Mouse (Mus musculus): ENCODE data around the gene Carmil1.
"Not testable (repeated sequence)": the region's sequence is repeated elsewhere in the genome, so short reads cannot be mapped to it uniquely, and the experiment has no call there.

Carmil1 gene

DNA sequence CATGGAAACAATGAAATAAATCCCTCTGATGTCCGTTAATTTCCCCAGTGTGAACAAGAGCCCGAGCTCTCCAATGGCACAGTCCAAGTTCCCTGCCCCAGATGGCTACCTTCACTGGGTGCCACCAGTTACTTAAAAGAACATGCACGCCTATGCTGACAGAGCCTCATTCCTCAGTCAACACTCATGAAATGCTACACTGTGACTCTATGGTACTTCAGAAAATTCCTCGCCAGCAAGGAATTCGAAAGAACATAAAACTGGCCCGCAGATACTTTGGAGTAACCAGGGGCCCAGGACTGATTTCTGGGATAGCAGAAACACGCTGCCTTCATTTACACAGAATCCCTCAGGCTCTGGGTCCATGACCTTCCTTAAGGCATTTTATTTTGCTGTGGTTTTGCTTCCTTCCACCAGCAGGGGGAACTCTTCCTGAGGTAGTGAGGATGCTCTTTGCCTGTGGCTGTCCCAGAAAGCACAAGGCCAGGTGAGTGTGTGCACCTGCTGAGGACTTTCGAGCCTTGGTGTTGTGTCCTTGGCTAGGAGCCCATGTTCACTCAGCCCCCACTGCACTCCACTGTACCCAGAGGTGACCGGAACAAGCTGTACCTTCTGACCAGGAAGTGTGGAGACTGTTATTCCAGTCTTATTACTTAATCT lies 167.8 kb downstream of the Carmil1 start:
- peak; percentile 61; the same call in 1 of the 2 replicates for ATAC-seq (ENCODE audit: insufficient number of reproducible peaks, low FRiP score, low TSS enrichment)

DNA sequence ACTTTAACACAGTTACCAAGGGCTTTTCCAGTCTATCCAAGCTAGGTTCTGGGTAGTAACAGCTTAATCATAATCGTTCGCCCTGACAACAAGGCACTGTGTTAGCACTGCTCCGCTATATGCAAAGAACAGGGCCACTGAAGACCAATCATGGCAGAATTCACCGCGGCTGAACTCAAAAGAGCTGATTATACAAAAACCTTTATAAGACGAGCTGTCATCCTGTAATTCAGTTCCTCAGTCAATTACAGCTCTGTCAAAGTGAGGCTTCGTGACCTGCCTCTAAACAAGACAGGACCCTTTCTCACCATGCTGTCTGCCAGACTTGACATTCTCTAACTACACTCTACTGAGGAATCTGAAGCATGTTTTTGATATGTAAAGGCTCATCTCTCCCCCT lies 170.3 kb downstream of the Carmil1 start:
- no peak for ATAC-seq (ENCODE audit: insufficient number of reproducible peaks, low FRiP score, low TSS enrichment)

DNA sequence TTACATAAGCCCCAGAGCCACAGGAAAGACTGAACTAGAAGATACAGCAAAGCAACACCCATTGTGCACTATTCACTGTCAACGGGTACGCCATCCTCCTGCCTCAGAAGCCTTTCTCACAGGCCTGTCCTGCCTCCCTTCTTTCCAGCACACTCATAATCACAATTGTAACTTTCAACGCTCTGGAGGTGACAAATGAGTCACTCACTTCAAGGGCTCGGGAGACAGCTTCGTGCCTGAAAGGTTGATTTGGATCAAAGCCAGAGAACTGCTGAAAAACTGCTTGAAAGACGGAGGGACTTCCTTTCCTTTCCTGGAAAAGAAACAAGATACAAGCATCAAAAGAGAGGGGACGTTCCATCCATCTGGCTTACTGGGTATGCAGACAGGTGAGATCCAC lies 172.3 kb downstream of the Carmil1 start:
- no peak for ATAC-seq (ENCODE audit: insufficient number of reproducible peaks, low FRiP score, low TSS enrichment)

DNA sequence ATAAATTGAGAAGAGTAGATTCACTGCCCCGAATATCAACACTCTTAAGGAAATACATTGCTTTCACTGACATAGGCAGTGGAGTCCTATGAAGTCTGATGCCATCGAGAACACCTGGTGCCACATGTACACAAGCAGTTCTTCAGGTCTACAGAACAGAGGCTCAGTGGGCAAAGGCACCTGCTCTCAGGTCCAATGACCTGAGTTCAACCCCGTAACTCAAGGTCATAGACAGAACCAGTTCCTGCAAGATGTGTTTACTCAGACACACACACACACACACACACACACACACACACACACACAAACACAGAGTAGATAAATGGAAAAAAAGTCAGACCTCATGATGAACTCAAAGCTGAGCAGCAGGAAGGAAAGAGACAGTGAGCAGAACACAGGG lies 173.5 kb downstream of the Carmil1 start:
- ATAC-seq (ENCODE audit: insufficient number of reproducible peaks, low FRiP score, low TSS enrichment): no peak

DNA sequence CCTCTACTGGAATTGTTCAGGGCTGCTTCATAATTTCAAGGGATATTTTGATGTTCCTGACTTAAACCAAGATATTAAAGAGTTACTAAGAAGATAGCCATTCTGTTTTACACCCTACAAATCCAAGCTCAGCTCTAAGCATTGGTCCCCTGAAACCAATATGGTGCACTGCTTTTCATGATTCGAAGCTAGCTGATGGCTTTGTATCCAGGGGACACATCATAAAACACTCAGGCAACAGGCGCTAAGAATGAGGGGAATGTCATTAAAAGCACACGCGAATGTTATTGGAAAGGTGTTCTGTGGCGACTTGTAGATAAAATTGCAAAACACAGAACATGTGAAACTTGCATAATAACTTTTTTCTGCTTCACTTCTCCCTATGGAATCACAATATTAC lies 174.8 kb downstream of the Carmil1 start:
- no peak for ATAC-seq (ENCODE audit: insufficient number of reproducible peaks, low FRiP score, low TSS enrichment)

DNA sequence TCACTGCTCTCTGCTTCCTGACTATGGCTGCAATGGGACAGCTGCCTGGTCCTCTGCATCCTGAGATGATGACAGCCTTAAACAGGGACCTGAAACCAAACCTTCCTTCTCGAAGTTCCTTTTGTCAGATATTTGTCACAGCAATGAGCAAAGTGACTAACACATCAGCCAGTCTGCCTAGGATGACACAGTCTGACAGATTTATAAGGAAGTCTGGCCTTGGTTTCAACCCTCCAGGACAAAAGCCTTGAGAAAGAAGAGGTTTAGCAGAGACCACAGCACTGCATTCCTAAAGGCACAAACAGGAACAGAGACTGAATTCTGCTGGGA lies 175.3 kb downstream of the Carmil1 start:
- no peak for ATAC-seq (ENCODE audit: insufficient number of reproducible peaks, low FRiP score, low TSS enrichment)

DNA sequence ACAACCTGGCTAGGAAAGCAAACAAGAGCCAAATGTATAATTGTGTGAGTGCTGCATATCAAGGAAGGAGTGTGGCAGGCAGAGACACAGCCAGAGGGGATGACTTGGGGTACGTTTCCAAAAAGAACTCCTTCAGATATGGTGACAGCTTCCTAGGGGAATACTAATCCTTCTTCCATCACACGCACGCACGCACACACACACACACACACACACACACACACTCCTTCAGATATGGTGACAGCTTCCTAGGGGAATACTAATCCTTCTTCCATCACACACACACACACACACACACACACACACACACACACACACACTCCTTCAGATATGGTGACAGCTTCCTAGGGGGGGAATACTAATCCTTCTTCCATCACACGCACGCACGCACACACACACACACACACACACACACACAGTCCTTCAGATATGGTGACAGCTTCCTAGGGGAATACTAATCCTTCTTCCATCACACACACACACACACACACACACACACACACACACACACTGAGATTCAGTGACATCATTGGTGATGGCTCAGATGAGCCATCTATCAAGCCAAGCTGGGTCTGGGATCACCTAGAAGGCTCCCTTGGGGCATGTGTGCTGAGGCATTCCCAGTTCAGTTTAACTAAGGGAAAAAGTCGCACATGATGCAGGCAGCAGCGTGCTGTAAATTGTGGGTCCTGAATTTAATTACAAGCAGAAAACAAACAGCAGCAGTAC lies 175.8 kb downstream of the Carmil1 start:
- not testable (repeated sequence) for ATAC-seq (ENCODE audit: insufficient number of reproducible peaks, low FRiP score, low TSS enrichment)

DNA sequence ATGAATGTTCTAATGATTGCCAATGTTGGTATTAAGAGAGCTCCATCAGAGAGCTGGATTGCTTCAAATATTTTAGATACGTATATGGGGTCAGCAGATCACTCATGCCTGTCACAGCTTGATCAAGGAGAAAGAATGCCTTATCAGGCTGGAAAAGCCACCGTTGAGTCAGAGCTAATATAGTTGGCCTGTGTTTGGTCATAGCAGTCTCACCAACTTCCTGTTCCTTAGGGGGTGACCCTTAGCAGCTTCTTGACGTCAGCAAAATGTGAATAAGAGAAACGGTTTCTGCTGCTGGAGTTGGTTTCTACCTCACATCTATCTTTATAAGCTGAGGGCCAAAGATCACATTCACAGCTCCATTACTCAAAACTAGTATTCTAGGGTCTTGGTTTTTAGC lies 176.6 kb downstream of the Carmil1 start:
- ATAC-seq (ENCODE audit: insufficient number of reproducible peaks, low FRiP score, low TSS enrichment): no peak

DNA sequence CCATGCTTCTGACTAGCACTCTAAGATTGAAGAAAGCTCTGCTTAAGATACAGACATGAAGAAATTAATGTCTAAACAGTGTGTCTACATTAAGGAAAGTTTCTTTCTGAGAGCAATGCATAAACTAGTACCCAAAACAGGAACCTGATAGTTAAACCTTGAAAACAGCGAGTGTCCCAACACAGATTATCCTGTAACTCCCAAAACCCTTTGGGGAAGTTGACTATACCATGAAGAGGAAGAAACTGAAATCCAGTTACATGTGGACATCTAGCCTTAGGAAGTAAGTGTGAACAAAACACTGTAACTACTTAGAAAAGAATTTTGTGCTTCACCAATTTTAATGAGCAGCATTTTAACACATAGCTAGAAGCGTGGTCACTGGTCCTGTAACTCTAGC lies 177.4 kb downstream of the Carmil1 start:
- no peak for ATAC-seq (ENCODE audit: insufficient number of reproducible peaks, low FRiP score, low TSS enrichment)

DNA sequence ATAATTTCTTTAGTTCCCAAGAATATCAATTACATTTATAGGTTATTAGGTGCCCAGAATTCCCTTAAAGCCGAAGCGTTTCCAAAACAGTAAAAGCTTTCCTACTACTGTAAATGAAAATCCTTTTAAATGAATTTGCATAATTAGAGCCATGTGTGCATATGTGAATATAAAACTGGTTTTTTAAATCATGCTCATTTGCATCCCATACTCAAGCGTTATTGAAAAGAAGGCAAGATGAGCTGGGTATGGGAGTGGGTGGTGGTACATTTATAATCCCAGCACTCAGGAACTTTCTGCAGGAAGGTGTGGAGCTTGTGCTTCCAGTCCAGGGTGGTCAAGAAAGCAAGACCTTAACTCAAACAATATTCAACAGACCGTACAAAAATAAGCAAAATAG lies 178.3 kb downstream of the Carmil1 start:
- ATAC-seq (ENCODE audit: insufficient number of reproducible peaks, low FRiP score, low TSS enrichment): no peak

DNA sequence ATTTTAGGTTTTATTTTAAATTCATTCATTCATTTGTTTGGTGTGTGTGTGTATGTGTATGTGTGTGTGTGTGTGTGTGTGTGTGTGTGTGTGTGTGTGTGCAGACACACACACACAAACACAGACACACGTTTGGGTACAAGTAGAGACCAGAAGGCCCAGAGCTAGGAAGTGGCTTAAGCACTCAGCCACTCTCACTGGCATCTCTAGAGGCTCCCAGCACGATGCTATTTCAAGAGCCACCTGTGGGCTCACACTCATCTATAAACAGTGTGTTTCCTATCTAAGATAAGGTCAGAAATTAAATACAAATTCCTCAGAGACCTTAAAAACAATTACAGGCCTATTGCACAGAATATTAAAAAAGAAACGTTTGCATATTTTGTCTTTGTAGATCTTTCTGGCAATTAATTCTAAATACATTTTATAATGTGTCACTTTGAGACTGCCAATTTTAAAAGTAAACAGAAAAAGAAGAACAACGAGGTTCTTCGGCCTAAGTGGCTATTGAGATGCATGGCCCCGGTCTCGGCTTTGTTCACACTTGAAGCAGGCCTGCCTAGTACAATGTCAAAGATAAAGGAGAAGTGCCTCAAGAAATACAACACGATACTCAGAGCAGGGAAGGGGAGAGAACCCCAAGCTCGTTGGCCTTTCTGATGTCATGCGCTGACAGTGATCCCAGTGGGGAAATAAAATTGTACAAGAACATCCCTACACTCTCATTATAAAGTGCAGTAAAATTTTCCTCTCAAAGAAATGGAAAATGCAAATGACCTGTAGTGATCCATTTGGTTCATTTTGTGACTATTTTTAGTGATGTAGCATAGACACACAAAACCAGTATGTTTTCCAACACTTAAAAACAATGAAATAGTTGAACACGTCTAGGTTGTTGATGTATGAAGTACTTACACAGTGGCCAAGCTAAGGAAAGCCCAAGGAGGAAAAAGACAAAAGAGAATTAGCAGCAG lies 179.2 kb downstream of the Carmil1 start:
- ATAC-seq (ENCODE audit: insufficient number of reproducible peaks, low FRiP score, low TSS enrichment): no peak

DNA sequence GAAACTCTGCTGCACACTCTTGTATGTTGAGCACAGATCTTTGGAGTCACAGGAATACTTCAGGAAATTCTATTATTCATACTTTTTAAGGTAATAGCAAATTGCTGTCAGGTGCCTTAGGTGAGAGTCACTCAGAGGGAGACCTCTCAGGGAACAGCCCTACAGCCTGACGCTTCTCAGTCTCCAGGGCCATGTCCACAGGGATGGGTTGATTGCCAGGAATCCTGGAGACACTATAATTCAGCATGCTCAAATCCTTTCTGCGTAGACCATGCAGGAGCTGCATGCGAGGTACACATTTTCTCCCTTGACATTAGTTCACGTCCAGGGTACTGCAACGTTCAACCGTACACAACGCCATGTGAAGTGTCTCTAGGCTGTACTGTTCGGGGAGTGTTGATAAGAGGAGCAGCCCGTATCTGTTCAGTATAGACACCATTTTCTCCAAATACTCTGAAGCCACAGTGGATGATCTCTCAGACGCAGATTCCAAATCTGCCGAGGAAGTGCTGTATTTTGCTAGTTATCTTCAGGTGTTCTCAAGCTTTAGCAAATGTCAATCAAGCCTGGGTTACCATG lies 180.0 kb downstream of the Carmil1 start:
- ATAC-seq (ENCODE audit: insufficient number of reproducible peaks, low FRiP score, low TSS enrichment): no peak

DNA sequence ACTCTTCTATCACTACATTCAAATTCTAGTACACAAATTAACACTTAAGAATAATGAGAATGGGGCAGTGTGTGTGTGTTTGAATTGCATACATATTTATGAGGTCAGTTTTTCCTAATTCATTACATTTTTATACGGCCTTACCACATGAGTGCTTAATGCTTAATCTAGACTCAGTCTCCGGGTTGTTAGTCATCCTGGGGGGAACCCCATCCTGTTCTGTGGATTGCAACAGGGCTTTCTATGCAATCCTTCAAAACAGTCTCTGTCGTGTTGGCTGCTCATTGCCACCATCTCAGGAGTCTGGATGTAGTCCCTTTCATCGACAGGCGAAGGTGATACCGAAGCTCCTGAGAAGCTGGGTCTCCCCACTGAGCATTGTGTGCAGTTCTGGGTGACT lies 184.0 kb downstream of the Carmil1 start:
- no peak for ATAC-seq (ENCODE audit: insufficient number of reproducible peaks, low FRiP score, low TSS enrichment)

DNA sequence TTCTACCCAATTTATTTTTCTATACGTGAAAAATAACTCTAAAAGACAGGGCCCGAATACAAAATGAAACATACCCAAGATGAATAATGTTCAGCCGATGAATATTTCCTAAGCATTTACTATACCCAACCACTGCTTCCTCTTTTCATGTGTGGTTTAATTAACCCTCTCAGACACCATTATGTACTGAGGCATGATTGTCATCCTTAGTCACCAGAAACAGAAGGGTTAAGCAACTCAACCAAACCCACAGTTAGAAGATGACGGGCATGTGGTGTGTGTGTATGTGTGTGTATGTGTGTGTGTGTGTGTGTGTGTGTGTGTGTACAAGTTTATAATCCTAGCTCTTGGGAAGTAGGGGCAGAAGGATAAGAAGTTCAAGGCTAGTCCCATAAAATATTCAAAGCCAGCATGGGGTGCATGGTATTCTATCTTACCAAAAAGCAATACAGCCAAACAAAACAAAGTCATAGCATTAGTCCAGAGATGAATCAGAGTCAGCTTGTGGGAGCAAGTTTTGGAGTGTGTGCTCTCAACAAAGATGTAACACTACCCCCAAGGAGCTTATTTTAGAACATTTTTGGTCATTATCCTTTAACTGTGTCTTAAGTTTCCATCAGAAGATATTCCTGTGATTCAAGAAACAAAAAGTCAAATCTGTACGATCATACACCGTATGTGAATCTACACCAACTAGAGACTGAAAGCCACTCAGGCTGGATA lies 185.6 kb downstream of the Carmil1 start:
- ATAC-seq (ENCODE audit: insufficient number of reproducible peaks, low FRiP score, low TSS enrichment): no peak

DNA sequence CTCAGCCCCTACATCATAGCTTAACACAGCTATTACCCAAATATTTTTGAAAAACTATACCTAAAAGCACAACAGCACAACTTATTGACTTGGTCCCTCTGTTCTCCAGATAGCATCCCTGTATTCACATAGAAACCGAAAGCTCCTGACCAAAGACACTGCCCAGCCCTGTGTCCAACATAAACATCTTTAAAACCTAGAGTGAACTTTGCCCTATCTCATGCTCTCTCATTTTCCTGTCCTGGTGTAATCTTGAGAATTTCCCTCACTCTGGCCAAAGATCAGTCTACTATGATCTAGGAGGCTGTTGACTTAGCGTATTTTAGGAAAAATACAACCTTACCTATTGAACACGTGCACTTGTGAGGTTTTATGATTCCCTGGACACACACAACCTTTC lies 187.5 kb downstream of the Carmil1 start:
- ATAC-seq (ENCODE audit: insufficient number of reproducible peaks, low FRiP score, low TSS enrichment): no peak

DNA sequence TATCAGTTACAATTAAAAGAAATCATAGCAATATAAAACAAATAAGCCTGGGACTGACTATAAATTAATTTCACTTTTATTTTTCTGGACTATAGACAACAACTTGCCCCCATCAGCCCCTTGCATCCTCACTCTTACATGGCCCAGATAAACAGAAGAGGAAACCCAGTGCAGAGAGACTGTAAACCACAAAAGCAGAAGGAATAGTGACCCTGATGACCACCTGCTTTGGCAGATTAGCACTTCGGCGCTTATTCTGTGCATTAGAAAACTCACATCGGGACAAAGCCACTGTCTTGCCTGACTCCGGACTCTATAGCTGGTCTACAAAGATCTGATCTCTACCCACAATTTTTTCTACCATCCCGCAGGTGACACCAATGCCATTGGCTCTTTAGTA lies 188.5 kb downstream of the Carmil1 start:
- ATAC-seq (ENCODE audit: insufficient number of reproducible peaks, low FRiP score, low TSS enrichment): no peak

DNA sequence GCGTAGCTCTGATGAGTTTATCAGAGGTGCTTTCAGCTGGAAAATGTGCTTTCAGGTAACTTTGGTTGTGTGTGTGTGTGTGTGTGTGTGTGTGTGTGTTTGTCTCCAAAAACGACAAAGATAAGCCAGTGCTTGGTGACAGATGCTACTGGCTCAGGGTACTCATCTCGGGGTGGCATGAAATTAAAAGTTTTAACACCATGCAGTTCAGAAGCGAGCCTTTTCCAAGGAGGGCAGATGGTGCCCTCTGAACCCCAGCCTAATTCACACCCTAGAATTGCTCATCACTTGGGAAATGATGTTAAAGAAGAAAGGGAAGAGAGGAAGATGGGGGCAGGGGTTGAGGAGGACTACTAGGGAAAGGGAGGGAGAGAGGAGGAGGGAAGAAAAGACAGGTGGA lies 198.4 kb downstream of the Carmil1 start:
- no peak; the same call in 1 of the 2 replicates for ATAC-seq (ENCODE audit: insufficient number of reproducible peaks, low FRiP score, low TSS enrichment)

DNA sequence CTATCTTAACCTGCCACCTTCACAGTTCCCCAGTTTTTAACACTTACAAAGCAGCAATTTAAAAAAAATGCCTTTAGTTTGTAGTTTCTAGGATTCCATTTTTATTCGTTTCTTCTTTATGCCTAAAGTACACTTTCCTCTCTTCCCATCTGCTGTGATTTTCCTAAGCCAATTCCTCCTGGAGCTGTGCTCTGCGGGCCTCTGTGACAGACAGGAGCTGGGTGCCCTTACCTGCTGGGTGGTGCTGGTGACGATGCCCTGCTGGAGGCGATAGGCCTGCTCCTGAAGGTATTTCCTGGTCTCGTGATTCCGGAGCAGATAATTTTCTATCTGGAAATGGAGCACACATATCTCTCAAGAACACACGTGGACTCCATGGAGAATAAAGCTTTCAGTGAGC lies 198.9 kb downstream of the Carmil1 start:
- ATAC-seq (ENCODE audit: insufficient number of reproducible peaks, low FRiP score, low TSS enrichment): no peak

DNA sequence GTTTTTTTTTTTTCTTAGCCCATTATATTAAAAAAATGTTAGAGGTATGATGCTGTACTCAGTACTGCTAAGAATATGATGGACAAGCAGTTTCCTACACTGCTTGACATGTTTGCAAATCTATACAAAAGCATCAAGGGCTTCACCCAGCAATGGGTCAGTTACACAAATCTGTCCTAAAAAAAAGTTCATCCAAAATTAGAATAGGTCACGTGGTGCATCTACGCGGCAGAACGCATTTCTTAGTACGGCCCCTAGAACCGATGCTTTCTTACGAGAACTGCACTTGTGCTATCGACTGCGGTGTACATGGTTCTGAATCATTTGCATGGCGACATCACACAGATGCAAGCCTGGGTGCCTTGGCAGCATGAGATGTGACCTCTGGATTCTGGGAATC lies 208.0 kb downstream of the Carmil1 start:
- ATAC-seq (ENCODE audit: insufficient number of reproducible peaks, low FRiP score, low TSS enrichment): no peak

DNA sequence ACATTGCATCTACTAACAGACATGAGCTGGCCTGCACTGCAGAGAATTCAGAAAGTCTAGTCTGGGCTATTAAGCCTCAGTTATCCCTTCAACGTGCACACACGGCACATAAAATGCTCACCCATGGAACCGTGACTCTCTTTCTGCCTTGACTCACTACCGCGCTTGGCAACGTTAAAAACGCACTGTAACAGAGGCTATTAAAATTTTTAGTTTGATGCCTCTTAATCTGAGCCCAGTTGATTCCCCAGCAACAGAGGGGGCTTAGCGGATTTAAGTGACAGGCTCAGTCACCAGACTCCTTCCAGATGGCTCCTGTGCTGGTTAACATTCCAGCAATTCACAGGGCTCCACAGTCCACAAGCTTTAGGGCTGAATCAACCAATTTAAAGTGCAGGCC lies 213.0 kb downstream of the Carmil1 start:
- ATAC-seq (ENCODE audit: insufficient number of reproducible peaks, low FRiP score, low TSS enrichment): no peak

Data from cerebellum, adult (tissue).